Mouse (Mus musculus) left cerebral cortex, postnatal 4 days (tissue): ENCODE results near the gene Gm28374. TPM values are rescaled to one million over a fixed set of nuclear protein-coding genes. Genes with fewer than 3 reads are reported as not detected.

Experiments
- DNase-seq: peaks from one replicate; pipeline ENCODE4 v3.0.0-alpha.2; 2022
- intact Hi-C: fragments of 180-260 bp; cut with DNase I; formaldehyde crosslinking; loops from one replicate; pipeline ENCODE4 v1.15.1; 2025
- total RNA-seq, 2 experiments: library from RNA; stranded (reverse); gene quantifications; 2 replicates each; pipeline ENCODE4 v1.2.3; 2021

The Gm28374 gene
- total RNA-seq, 2 experiments from 2014 or later, result 1.1 TPM

- no peak for DNase-seq
- intact Hi-C loops, result no loop called here
Observed at GRCm38 (mm10) chr19:6088841-6089240, 6.8 kb upstream of the Gm28374 start.

- peak; percentile 62 for DNase-seq
Observed at GRCm38 (mm10) chr19:6085417-6085879, 3.4 kb upstream of the Gm28374 start.

GRCm38 (mm10) chr19:6084478-6085248, 2.6 kb upstream of the Gm28374 start, which contains the start of the genes Zfpl1 and Cdca5:
Gene Zfpl1, minus strand, starts transcription at chr19:6084956.
Gene Cdca5, plus strand, starts transcription at chr19:6084983.
- intact Hi-C loops, result no loop called here
- peak; percentile 98 for DNase-seq

More at GRCm38 (mm10) chr19:6085417-6085879, 3.4 kb upstream of the Gm28374 start:
- intact Hi-C loops, result no loop called here

GRCm38 (mm10) chr19:6079983-6080480, 2.0 kb downstream of the Gm28374 start, which contains the start of gene Tmem262:
Gene Tmem262, plus strand, starts transcription at chr19:6080033.
- intact Hi-C loops, result no loop called here

GRCm38 (mm10) chr19:6076564-6077393, 5.3 kb downstream of the Gm28374 start, which contains the start of gene Vps51:
Gene Vps51, minus strand, starts transcription at chr19:6077231.
- intact Hi-C loops, result no loop called here
- peak; percentile 81 for DNase-seq

More at GRCm38 (mm10) chr19:6079983-6080480, 2.0 kb downstream of the Gm28374 start, which contains the start of gene Tmem262:
- no peak for DNase-seq

- intact Hi-C loops, result no loop called here
- no peak for DNase-seq
Observed at GRCm38 (mm10) chr19:6073889-6074288, 8.2 kb downstream of the Gm28374 start.

GRCm38 (mm10) chr19:6071261-6071660, 10.8 kb downstream of the Gm28374 start:
- intact Hi-C loops, result no loop called here
- DNase-seq, result no peak

- no peak for DNase-seq
- intact Hi-C loops, result no loop called here
Observed at GRCm38 (mm10) chr19:6070571-6071250, 11.3 kb downstream of the Gm28374 start.

- intact Hi-C loops, result no loop called here
Observed at GRCm38 (mm10) chr19:6069851-6070250, 12.2 kb downstream of the Gm28374 start.

GRCm38 (mm10) chr19:6068951-6069350, 13.1 kb downstream of the Gm28374 start:
- intact Hi-C loops, result no loop called here
- DNase-seq, result no peak

More at GRCm38 (mm10) chr19:6069851-6070250, 12.2 kb downstream of the Gm28374 start:
- DNase-seq, result no peak

GRCm38 (mm10) chr19:6067724-6068415, 14.2 kb downstream of the Gm28374 start, which contains the start of gene Tm7sf2:
Gene Tm7sf2, minus strand, starts transcription at chr19:6068373.
- intact Hi-C loops, result no loop called here

GRCm38 (mm10) chr19:6067011-6067723, 14.9 kb downstream of the Gm28374 start:
- intact Hi-C loops, result no loop called here
- peak; percentile 88 for DNase-seq

More at GRCm38 (mm10) chr19:6067724-6068415, 14.2 kb downstream of the Gm28374 start, which contains the start of gene Tm7sf2:
- DNase-seq, result peak; percentile 92

GRCm38 (mm10) chr19:6066571-6066970, 15.5 kb downstream of the Gm28374 start:
- intact Hi-C loops, result no loop called here
- DNase-seq, result no peak

- DNase-seq, result no peak
- intact Hi-C loops, result no loop called here
Observed at GRCm38 (mm10) chr19:6063081-6063480, 19.0 kb downstream of the Gm28374 start.

- DNase-seq, result no peak
- intact Hi-C loops, result no loop called here
Observed at GRCm38 (mm10) chr19:6062418-6062817, 19.6 kb downstream of the Gm28374 start.

- intact Hi-C loops, result no loop called here
- DNase-seq, result peak; percentile 64
Observed at GRCm38 (mm10) chr19:6061641-6062302, 20.3 kb downstream of the Gm28374 start.

- intact Hi-C loops, result no loop called here
- DNase-seq, result peak; percentile 90
Observed at GRCm38 (mm10) chr19:6061021-6061533, 21.0 kb downstream of the Gm28374 start, which contains the start of gene Znhit2. Gene Znhit2, plus strand, starts transcription at chr19:6061192.

GRCm38 (mm10) chr19:6058966-6059365, 23.1 kb downstream of the Gm28374 start:
- DNase-seq, result no peak
- intact Hi-C loops, result no loop called here
